12 mouse cellular contexts compared by ENCODE assay signal in the genomic region with DNA sequence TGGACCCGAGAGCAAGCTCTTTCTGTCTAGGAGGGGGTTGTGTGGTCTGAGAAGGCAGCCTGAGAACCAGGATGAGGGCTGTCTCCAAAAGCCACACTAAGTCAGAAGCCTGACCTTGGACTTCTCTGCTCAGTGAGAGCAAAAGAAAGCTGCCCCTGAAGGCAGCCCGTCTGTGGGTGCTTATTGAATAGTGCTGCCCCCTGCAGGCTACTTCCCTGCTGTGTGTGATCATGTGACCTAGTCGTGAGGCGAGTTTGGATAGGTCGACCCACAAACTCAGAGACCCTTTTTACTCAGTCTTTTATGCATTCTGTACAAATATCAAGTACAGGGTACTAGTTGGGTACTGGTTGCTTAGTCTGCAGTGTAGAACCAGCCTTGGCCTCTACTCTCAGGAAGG. TPM values are rescaled to one million over a fixed set of nuclear protein-coding genes. Genes with fewer than 3 reads are reported as not detected.
DNase-seq lines count a peak whose midpoint lies in the region; ATAC-seq and TF ChIP-seq lines count a peak whose summit lies in the region.
"Had no signal": no experiment of that assay in that cellular context is flagged by ENCODE, and none has a peak within 500 bp of the region (broad histone marks: within the 10 kb centered on the region; RNA-seq: fewer than 3 reads in every experiment).

No protein-coding gene starts in this region.

- H3K9me3 ChIP-seq in neural tube, embryonic 15.5 days (replicated peaks), result no peaks in the 10 kb centered on the region
- H3K9me3 ChIP-seq: midbrain, embryonic 10.5 days had no signal

- peak; percentile 40 for TF ChIP-seq CTCF in left cerebral cortex, adult 2 months (IDR thresholded peaks at IDR 0.05)
- peak; percentile 28; the same call in 1 of the 2 replicates for TF ChIP-seq CTCF in liver, adult 2 months (IDR thresholded peaks at IDR 0.05; ENCODE audit: low read depth, low read length)

- H3K9ac ChIP-seq in liver, adult 2 months (ENCODE audit: low read depth, low read length), result no peak overlapping the region
- H3K9ac ChIP-seq in neural tube, embryonic 15.5 days (replicated peaks), result no peak overlapping the region

- no peak overlapping the region for H3K27ac ChIP-seq in left cerebral cortex, adult 2 months
- H3K27ac ChIP-seq in liver, adult 2 months (replicated peaks; ENCODE audit: insufficient read depth, low read depth, low read length), result no peak overlapping the region
- no peak overlapping the region for H3K27ac ChIP-seq in neural tube, embryonic 15.5 days (replicated peaks)
- H3K27ac ChIP-seq: midbrain, embryonic 10.5 days had no signal

- no peaks in the 10 kb centered on the region for H3K79me2 ChIP-seq in liver, adult 2 months (ENCODE audit: control insufficient read depth, insufficient read depth, low read length)

- no peaks in the 10 kb centered on the region for H3K27me3 ChIP-seq in liver, adult 2 months (ENCODE audit: control insufficient read depth, insufficient read depth, low read length)
- H3K27me3 ChIP-seq in splenic B cell, adult 2 months (ENCODE audit: control insufficient read depth, insufficient read depth, low read length, poor library complexity, severe bottlenecking), result no peaks in the 10 kb centered on the region
- H3K27me3 ChIP-seq in neural tube, embryonic 15.5 days (replicated peaks), result no peaks in the 10 kb centered on the region

- 83% methylated on average over 5 of the region's 5 CpGs for WGBS in liver, adult 2 months
- WGBS in neural tube, embryonic 15.5 days, result 66% methylated on average over 5 of the region's 5 CpGs

- no peak for ATAC-seq in neural tube, embryonic 15.5 days (ENCODE audit: low FRiP score)

- H3K4me3 ChIP-seq in left cerebral cortex, adult 2 months, result no peak overlapping the region
- no peak overlapping the region for H3K4me3 ChIP-seq in liver, adult 2 months (ENCODE audit: insufficient read depth, low read depth, low read length)
- H3K4me3 ChIP-seq in neural tube, embryonic 15.5 days (replicated peaks), result no peak overlapping the region
- H3K4me3 ChIP-seq: midbrain, embryonic 10.5 days had no signal

- no peak for DNase-seq in left cerebral cortex, adult 2 months (ENCODE audit: extremely low spot score in 1 of 2, low spot score in 2 of 2)
- no peak for DNase-seq in left cerebral cortex, postnatal 36 days (ENCODE audit: low spot score in 2 of 2)
- DNase-seq in R1 (ENCODE audit: low read depth, low spot score), result peak; percentile 43
- DNase-seq in liver, adult 2 months (ENCODE audit: extremely low read depth, low read depth, low spot score), result no peak
- DNase-seq in splenic B cell, adult 2 months (ENCODE audit: low read depth, low spot score), result peak; percentile 54
- DNase-seq in MN1 (ENCODE audit: low spot score), result no peak
- DNase-seq in gastrocnemius, postnatal 10 days, result no peak
- DNase-seq: right cerebral cortex, postnatal 14 days had no signal

- TF ChIP-seq POLR2A in liver, adult 2 months (IDR thresholded peaks at IDR 0.05; ENCODE audit: extremely low read depth, insufficient read depth, low read length), result no peak

- H3K4me1 ChIP-seq in liver, adult 2 months (ENCODE audit: control insufficient read depth, insufficient read depth, low read length), result no peaks in the 10 kb centered on the region
- H3K4me1 ChIP-seq in neural tube, embryonic 15.5 days, result peaks cover 25% of the 10 kb centered on the region; the same call in 1 of the 2 replicates

- intact Hi-C loops in left cerebral cortex, adult 2 months (cut with DNase I), result no loop called here
- intact Hi-C loops in left cerebral cortex, postnatal 36 days (cut with DNase I), result no loop called here

- peaks cover 4% of the 10 kb centered on the region for H3K36me3 ChIP-seq in liver, adult 2 months (ENCODE audit: control insufficient read depth, insufficient read depth, low read length)
- no peaks in the 10 kb centered on the region for H3K36me3 ChIP-seq in splenic B cell, adult 2 months (ENCODE audit: control insufficient read depth, insufficient read depth, low read length, poor library complexity, severe bottlenecking)
- H3K36me3 ChIP-seq in neural tube, embryonic 15.5 days, result no peaks in the 10 kb centered on the region

- no peak overlapping the region for H3K4me2 ChIP-seq in neural tube, embryonic 15.5 days

RNA-seq across cellular contexts. Expression of a gene that starts 21.1 kb away (rescaled TPM):
- 10 to 100 TPM; 16.7 to 17.6 TPM for total RNA-seq in left cerebral cortex, adult 2 months (2021)
- 10 to 100 TPM; 13.3 to 16.5 TPM for total RNA-seq in left cerebral cortex, postnatal 36 days (2021)
- total RNA-seq in liver, adult 2 months (2014; rRNA removed), result 9.9 and 10.0 TPM in 2 replicates
- 5.1 and 7.2 TPM in 2 replicates for polyA plus RNA-seq in liver, adult 2 months (2012; rRNA removed)
- polyA plus RNA-seq in neural tube, embryonic 15.5 days (2015; fragmentation: Nextera tagmentation; extraction: Ambion mirVana), result 12.9 and 13.2 TPM in 2 replicates
- 10 to 100 TPM in 1 of 2 experiments, 1 to 10 TPM in 1; 8.7 to 10.3 TPM for total RNA-seq in gastrocnemius, postnatal 10 days (2021)

RNA-seq across cellular contexts. Expression of a gene that starts 42.7 kb away (rescaled TPM):
- not detected for total RNA-seq in left cerebral cortex, adult 2 months (2021)
- total RNA-seq in left cerebral cortex, postnatal 36 days (2021), result not detected
- total RNA-seq in liver, adult 2 months (2014; rRNA removed), result not detected in 2 replicates
- not detected in 2 replicates for polyA plus RNA-seq in liver, adult 2 months (2012; rRNA removed)
- 0.56 TPM in 1 of 2 replicates, not detected in the other for polyA plus RNA-seq in neural tube, embryonic 15.5 days (2015; fragmentation: Nextera tagmentation; extraction: Ambion mirVana)
- total RNA-seq in gastrocnemius, postnatal 10 days (2021), result not detected
- total RNA-seq: left cerebral cortex, adult 18-20 months had no signal
- polyA plus RNA-seq: midbrain, embryonic 10.5 days; urinary bladder, adult 2 months had no signal

Comparison
In these comparisons a context has a peak if more than half of its experiments do, and no peak if none do; other contexts are left out.
1. DNase-seq: peak in R1 (single experiment) and splenic B cell, adult 2 months (single experiment); none in left cerebral cortex, adult 2 months (0 of 2), left cerebral cortex, postnatal 36 days (0 of 2), liver, adult 2 months (single experiment), MN1 (single experiment) and gastrocnemius, postnatal 10 days (single experiment).